Mouse (Mus musculus): ENCODE data around the gene Hc. TPM values are rescaled to one million over a fixed set of nuclear protein-coding genes. Genes with fewer than 3 reads are reported as not detected.

Gene Hc
- total RNA-seq, 2 experiments from 2014 or later: 0.37 to 0.45 TPM

GRCm38 (mm10) chr2:35079166-35079565, 17.9 kb upstream of the Hc start:
- no peak for DNase-seq (ENCODE audit: extremely low spot score in 1 of 2, low spot score in 2 of 2)
- Histone ChIP-seq H3K4me3 (no peak overlapping the region), H3K27ac (no peak overlapping the region)
- TF ChIP-seq CTCF (IDR thresholded peaks at IDR 0.05): no peak
- intact Hi-C loops (cut with DNase I): no loop called here

GRCm38 (mm10) chr2:35074328-35074727, 13.1 kb upstream of the Hc start:
- Histone ChIP-seq H3K4me3 (no peak overlapping the region), H3K27ac (no peak overlapping the region)
- intact Hi-C loops (cut with DNase I): no loop called here
- no peak for DNase-seq (ENCODE audit: extremely low spot score in 1 of 2, low spot score in 2 of 2)
- TF ChIP-seq CTCF (IDR thresholded peaks at IDR 0.05): no peak

- no peak for TF ChIP-seq CTCF (IDR thresholded peaks at IDR 0.05)
- DNase-seq (ENCODE audit: extremely low spot score in 1 of 2, low spot score in 2 of 2): no peak
- no peak overlapping the region for H3K27ac ChIP-seq
- no peak overlapping the region for H3K4me3 ChIP-seq
- intact Hi-C loops (cut with DNase I): no loop called here
Observed at GRCm38 (mm10) chr2:35072547-35072946, 11.3 kb upstream of the Hc start.

- Histone ChIP-seq H3K4me3 (no peak overlapping the region), H3K27ac (no peak overlapping the region)
- TF ChIP-seq CTCF (IDR thresholded peaks at IDR 0.05): no peak
- intact Hi-C loops (cut with DNase I): no loop called here
- DNase-seq (ENCODE audit: extremely low spot score in 1 of 2, low spot score in 2 of 2): no peak
Observed at GRCm38 (mm10) chr2:35070275-35070674, 9.0 kb upstream of the Hc start.

GRCm38 (mm10) chr2:35069124-35069523, 7.9 kb upstream of the Hc start:
- no peak overlapping the region for H3K4me3 ChIP-seq
- no peak for TF ChIP-seq CTCF (IDR thresholded peaks at IDR 0.05)
- DNase-seq (ENCODE audit: extremely low spot score in 1 of 2, low spot score in 2 of 2): no peak
- H3K27ac ChIP-seq: no peak overlapping the region
- intact Hi-C loops (cut with DNase I): no loop called here

GRCm38 (mm10) chr2:35067117-35067516, 5.9 kb upstream of the Hc start:
- Histone ChIP-seq H3K27ac (no peak overlapping the region), H3K4me3 (no peak overlapping the region)
- no peak for DNase-seq (ENCODE audit: extremely low spot score in 1 of 2, low spot score in 2 of 2)
- TF ChIP-seq CTCF (IDR thresholded peaks at IDR 0.05): no peak
- intact Hi-C loops (cut with DNase I): no loop called here

GRCm38 (mm10) chr2:35066525-35067082, 5.4 kb upstream of the Hc start:
- TF ChIP-seq CTCF (IDR thresholded peaks at IDR 0.05): no peak
- intact Hi-C loops (cut with DNase I): no loop called here
- Histone ChIP-seq H3K4me3 (no peak overlapping the region), H3K27ac (no peak overlapping the region)
- DNase-seq (ENCODE audit: extremely low spot score in 1 of 2, low spot score in 2 of 2): no peak

GRCm38 (mm10) chr2:35063333-35064030, 2.2 kb upstream of the Hc start:
- Histone ChIP-seq H3K4me3 (no peak overlapping the region), H3K27ac (no peak overlapping the region)
- TF ChIP-seq CTCF (IDR thresholded peaks at IDR 0.05): no peak
- intact Hi-C loops (cut with DNase I): no loop called here
- DNase-seq (ENCODE audit: extremely low spot score in 1 of 2, low spot score in 2 of 2): no peak

GRCm38 (mm10) chr2:35060897-35061296, 341 bp downstream of the Hc start:
- TF ChIP-seq CTCF (IDR thresholded peaks at IDR 0.05): no peak
- H3K4me3 ChIP-seq: no peak overlapping the region
- intact Hi-C loops (cut with DNase I): no loop called here

GRCm38 (mm10) chr2:35060256-35060655, 982 bp downstream of the Hc start:
- DNase-seq (ENCODE audit: extremely low spot score in 1 of 2, low spot score in 2 of 2): no peak
- TF ChIP-seq CTCF (IDR thresholded peaks at IDR 0.05): no peak
- Histone ChIP-seq H3K27ac (no peak overlapping the region), H3K4me3 (no peak overlapping the region)
- intact Hi-C loops (cut with DNase I): no loop called here

More at GRCm38 (mm10) chr2:35060897-35061296, 341 bp downstream of the Hc start:
- no peak overlapping the region for H3K27ac ChIP-seq
- DNase-seq (ENCODE audit: extremely low spot score in 1 of 2, low spot score in 2 of 2): no peak

- intact Hi-C loops (cut with DNase I): no loop called here
- H3K4me3 ChIP-seq: no peak overlapping the region
- no peak for TF ChIP-seq CTCF (IDR thresholded peaks at IDR 0.05)
- no peak for DNase-seq (ENCODE audit: extremely low spot score in 1 of 2, low spot score in 2 of 2)
- no peak overlapping the region for H3K27ac ChIP-seq
Observed at GRCm38 (mm10) chr2:35058325-35058724, 2.9 kb downstream of the Hc start.

GRCm38 (mm10) chr2:35057243-35057642, 4.0 kb downstream of the Hc start:
- no peak for DNase-seq (ENCODE audit: extremely low spot score in 1 of 2, low spot score in 2 of 2)
- intact Hi-C loops (cut with DNase I): no loop called here
- no peak for TF ChIP-seq CTCF (IDR thresholded peaks at IDR 0.05)
- H3K27ac ChIP-seq: no peak overlapping the region
- no peak overlapping the region for H3K4me3 ChIP-seq

GRCm38 (mm10) chr2:35048851-35049250, 12.4 kb downstream of the Hc start:
- TF ChIP-seq CTCF (IDR thresholded peaks at IDR 0.05): peak; percentile 59
- Histone ChIP-seq H3K4me3 (no peak overlapping the region), H3K27ac (no peak overlapping the region)
- intact Hi-C loops (cut with DNase I): no loop called here
- no peak for DNase-seq (ENCODE audit: extremely low spot score in 1 of 2, low spot score in 2 of 2)
